Mouse (Mus musculus) hematopoietic stem cell, adult 5-6 weeks (primary cell): Measurements from ENCODE around the gene Hist1h2ae. TPM values are rescaled to one million over a fixed set of nuclear protein-coding genes. Genes with fewer than 3 reads are reported as not detected.
"Not testable (repeated sequence)": the region's sequence is repeated elsewhere in the genome, so short reads cannot be mapped to it uniquely, and the experiment has no call there.

Experiments
- ATAC-seq, 2 experiments: fragments of 125-278 bp in 1 of 2; replicated peaks in 1 of 2; 2 replicates each; pipeline ENCODE4 v1.8.0; 2016 to 2017; ENCODE audit warnings: inconsistent platforms in 2 of 2, mild to moderate bottlenecking in 2 of 2, moderate number of reproducible peaks in 2 of 2, low read depth in 1 of 2, moderate TSS enrichment in 1 of 2; ENCODE audit not compliant: low FRiP score in 2 of 2, poor library complexity in 2 of 2, severe bottlenecking in 2 of 2, insufficient read depth in 1 of 2, low TSS enrichment in 1 of 2
- total RNA-seq: library from RNA; stranded (forward); fragments of 172-1452, 232-1000 nt; gene quantifications from 2 replicates; pipeline ENCODE4 v1.2.3, GENCODE M21; 2017

Gene Hist1h2ae
- total RNA-seq, 1 experiment from 2014 or later: 87.5 TPM

GRCm38 (mm10) chr13:23573034-23573897 lies 2.2 kb upstream of the Hist1h2ae start:
- not testable (repeated sequence) for ATAC-seq

- ATAC-seq: no peak
These were observed 1.4 kb upstream of the Hist1h2ae start for GRCm38 (mm10) chr13:23572218-23573033.

- ATAC-seq: peak; percentile 3 to 6; a peak in 1 of 4 replicates
These were observed 641 bp upstream of the Hist1h2ae start for GRCm38 (mm10) chr13:23571504-23572217.

GRCm38 (mm10) chr13:23570261-23571021 lies 579 bp downstream of the Hist1h2ae start:
- ATAC-seq: not testable (repeated sequence)

- ATAC-seq: no peak
These were observed 6.5 kb downstream of the Hist1h2ae start for GRCm38 (mm10) chr13:23564482-23564881.

GRCm38 (mm10) chr13:23562699-23563462 lies 8.1 kb downstream of the Hist1h2ae start:
- peak; percentile 50 to 58; a peak in 3 of 4 replicates for ATAC-seq

GRCm38 (mm10) chr13:23561883-23562659 lies 8.9 kb downstream of the Hist1h2ae start, which contains the start of gene Hist1h3e:
Hist1h3e (minus strand) TSS chr13:23562369.
- peak; percentile 89 to 94 for ATAC-seq

- ATAC-seq: peak in 1 of 2 experiments; percentile 38; a peak in 3 of 4 replicates
These were observed 9.5 kb downstream of the Hist1h2ae start for GRCm38 (mm10) chr13:23561531-23561882.

GRCm38 (mm10) chr13:23560699-23561098 lies 10.3 kb downstream of the Hist1h2ae start:
- ATAC-seq: not testable (repeated sequence)

GRCm38 (mm10) chr13:23556906-23557305 lies 14.1 kb downstream of the Hist1h2ae start:
- ATAC-seq: no peak

GRCm38 (mm10) chr13:23555839-23556416 lies 15.1 kb downstream of the Hist1h2ae start:
- peak; percentile 51 to 56 for ATAC-seq

- peak; percentile 51 to 63 for ATAC-seq
These were observed 15.8 kb downstream of the Hist1h2ae start for GRCm38 (mm10) chr13:23554925-23555838.

GRCm38 (mm10) chr13:23554393-23554792 lies 16.6 kb downstream of the Hist1h2ae start:
- no peak for ATAC-seq

GRCm38 (mm10) chr13:23552962-23553361 lies 18.1 kb downstream of the Hist1h2ae start, which contains the start of gene Hist1h1d:
Hist1h1d (plus strand) TSS chr13:23553262.
- no peak for ATAC-seq
